Mouse (Mus musculus) ES-E14 (cell line): Measurements from ENCODE around the gene Lhfpl3. TPM values are rescaled to one million over a fixed set of nuclear protein-coding genes. Genes with fewer than 3 reads are reported as not detected.

ENCODE experiments used
- DNase-seq: peaks from one replicate; pipeline ENCODE4 v3.0.0-alpha.2; 2013; ENCODE audit warnings: low read depth, low spot score
- H3K27ac ChIP-seq: 2 replicates; pipeline ENCODE4 v1.5.1; 2012; ENCODE audit warnings: low read depth, mild to moderate bottlenecking, low read length, moderate library complexity, mixed read lengths; ENCODE audit not compliant: poor library complexity, insufficient read depth, severe bottlenecking
- H3K36me3 ChIP-seq: 2 replicates; pipeline ENCODE4 v1.6.1; 2012; ENCODE audit warnings: mild to moderate bottlenecking, low read length, moderate library complexity, mixed read lengths; ENCODE audit not compliant: control insufficient read depth, poor library complexity, insufficient read depth, severe bottlenecking
- H3K4me1 ChIP-seq, 2 experiments: fragments of 150-350 bp in 1 of 2; sonication (generic) in 1 of 2; 2 replicates each; pipeline ENCODE4 v1.6.1; 2012; ENCODE audit warnings: low read length in 2 of 2, mild to moderate bottlenecking in 1 of 2, mixed read lengths in 1 of 2; ENCODE audit not compliant: control insufficient read depth in 2 of 2, insufficient read depth in 2 of 2, poor library complexity in 1 of 2
- H3K4me3 ChIP-seq, 2 experiments: fragments of 150-350 bp in 1 of 2; sonication (generic) in 1 of 2; 2 replicates each; pipeline ENCODE4 v1.5.1; 2012; ENCODE audit warnings: low read length in 2 of 2, low read depth in 1 of 2, mild to moderate bottlenecking in 1 of 2, mixed read lengths in 1 of 2; ENCODE audit not compliant: insufficient read depth in 1 of 2, poor library complexity in 1 of 2, severe bottlenecking in 1 of 2
- H3K9ac ChIP-seq: 2 replicates; pipeline ENCODE4 v1.6.1; 2012; ENCODE audit warnings: low read depth, mild to moderate bottlenecking, low read length, mixed read lengths; ENCODE audit not compliant: poor library complexity, insufficient read depth, severe bottlenecking
- H3K9me3 ChIP-seq: fragments of 150-350 bp; sonication (generic); 2 replicates; pipeline ENCODE4 v1.6.1; 2012; ENCODE audit warnings: low read depth, mild to moderate bottlenecking, low read length; ENCODE audit not compliant: control insufficient read depth, insufficient read depth
- CHD2 ChIP-seq: IDR thresholded peaks from 2 replicates; pipeline ENCODE4 v1.6.1; 2014; ENCODE audit warnings: mild to moderate bottlenecking, low read depth, low read length, inconsistent platforms
- HCFC1 ChIP-seq: IDR thresholded peaks from 2 replicates; pipeline ENCODE4 v1.6.1; 2012; ENCODE audit warnings: low read length, inconsistent platforms, borderline replicate concordance; ENCODE audit not compliant: insufficient read depth
- MAFK ChIP-seq: IDR thresholded peaks from 2 replicates; pipeline ENCODE4 v1.6.1; 2014; ENCODE audit warnings: mild to moderate bottlenecking, low read depth, low read length, inconsistent platforms; ENCODE audit not compliant: insufficient read depth
- ZC3H11A ChIP-seq: IDR thresholded peaks from 2 replicates; pipeline ENCODE4 v1.6.1; 2012; ENCODE audit warnings: low read depth, mild to moderate bottlenecking, inconsistent platforms, low read length, borderline replicate concordance
- ZNF384 ChIP-seq: IDR thresholded peaks from 2 replicates; pipeline ENCODE4 v1.6.1; 2012; ENCODE audit warnings: low read depth, low read length, inconsistent platforms
- in situ Hi-C, 2 experiments: fragments of 600-800 bp; cut with MboI; formaldehyde crosslinking; loops; one replicate each; pipeline ENCODE4 v1.15.1; 2025; ENCODE audit warnings: low sequenced_read_pairs in 2 of 2, inconsistent platforms in 1 of 2; ENCODE audit not compliant: unreplicated experiment in 2 of 2
- total RNA-seq: library from RNA; depleted of rRNA; stranded (reverse); fragments of 300-350 nt; gene quantifications from 2 replicates; pipeline ENCODE4 v1.2.3, GENCODE M21; 2012

Gene Lhfpl3
- total RNA-seq, 1 experiment = not detected

DNA sequence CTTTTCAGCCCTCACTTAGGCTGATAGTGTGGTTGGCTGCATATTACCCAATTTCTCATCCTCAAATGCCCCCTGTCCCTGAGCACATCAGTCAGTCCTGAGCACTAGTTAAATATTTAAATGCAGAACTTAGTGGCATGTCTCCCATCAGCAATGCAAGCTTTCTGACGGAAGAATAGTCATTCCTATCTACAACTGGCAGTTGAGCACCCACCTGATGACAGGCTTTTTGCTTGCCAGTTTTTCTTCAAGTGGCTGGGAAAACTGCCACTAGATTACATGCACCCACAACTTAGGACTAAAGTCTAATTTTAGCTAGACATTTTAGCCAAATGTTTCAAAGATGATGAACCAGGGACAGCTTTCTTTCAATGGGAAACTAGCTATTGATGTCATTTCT, 260.3 kb downstream of the Lhfpl3 start:
- Histone ChIP-seq H3K9ac (no peak overlapping the region), H3K4me3 (no peak overlapping the region), H3K4me1 (no peaks in the 10 kb centered on the region), H3K9me3 (no peaks in the 10 kb centered on the region), H3K27ac (no peak overlapping the region), H3K36me3 (no peaks in the 10 kb centered on the region)
- DNase-seq = no peak
- in situ Hi-C loops = no loop called here
- TF ChIP-seq HCFC1 (no peak), MAFK (no peak)

DNA sequence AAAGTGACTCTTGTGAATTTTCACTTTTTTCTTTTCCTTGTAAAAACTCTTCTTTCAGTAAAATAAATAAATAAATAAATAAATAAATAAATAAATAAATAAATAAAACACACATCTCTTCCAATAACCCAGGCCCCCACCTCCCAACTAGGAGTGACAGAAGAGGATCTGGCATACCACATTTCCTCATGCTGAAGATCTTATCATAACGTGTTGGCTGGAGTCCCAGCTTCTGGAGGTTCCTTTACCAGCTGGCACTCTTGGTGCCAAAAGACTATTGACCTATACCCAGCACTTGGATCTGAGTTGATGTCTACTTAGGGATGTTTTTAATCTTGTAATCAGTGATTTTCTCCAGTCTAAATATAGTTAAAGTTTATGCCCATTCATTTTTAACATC, 264.6 kb downstream of the Lhfpl3 start:
- Histone ChIP-seq H3K9me3 (no peaks in the 10 kb centered on the region), H3K4me1 (no peaks in the 10 kb centered on the region), H3K9ac (no peak overlapping the region), H3K27ac (no peak overlapping the region), H3K36me3 (no peaks in the 10 kb centered on the region), H3K4me3 (no peak overlapping the region)
- no peak for TF ChIP-seq CHD2
- no peak for TF ChIP-seq ZNF384
- TF ChIP-seq HCFC1 = no peak
- no peak for TF ChIP-seq MAFK
- no peak for TF ChIP-seq ZC3H11A
- DNase-seq = no peak
- in situ Hi-C loops = no loop called here

DNA sequence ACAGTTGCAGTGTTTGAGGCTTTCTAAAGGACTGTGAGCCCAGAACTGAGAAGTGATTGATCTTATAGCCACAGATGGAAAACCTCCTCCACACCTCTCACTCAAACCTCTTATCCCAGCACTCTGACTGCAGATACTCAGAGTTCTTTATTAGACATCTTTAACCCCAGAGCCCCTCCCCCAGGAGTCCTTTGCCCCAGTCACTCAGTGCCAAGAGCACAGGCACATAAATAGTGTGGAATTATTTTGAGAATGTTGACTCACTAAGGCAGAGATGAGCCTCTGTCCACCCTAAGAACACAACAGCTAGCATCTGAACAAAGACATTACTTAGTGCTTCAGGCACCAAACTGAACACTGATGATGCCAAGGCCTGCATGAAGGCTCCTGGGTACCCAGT, 268.1 kb downstream of the Lhfpl3 start:
- TF ChIP-seq MAFK (no peak), ZC3H11A (no peak), CHD2 (no peak), ZNF384 (no peak), HCFC1 (no peak)
- Histone ChIP-seq H3K9ac (no peak overlapping the region), H3K36me3 (no peaks in the 10 kb centered on the region), H3K27ac (no peak overlapping the region), H3K4me3 (no peak overlapping the region), H3K9me3 (no peaks in the 10 kb centered on the region), H3K4me1 (no peaks in the 10 kb centered on the region)
- no peak for DNase-seq
- in situ Hi-C loops = no loop called here

DNA sequence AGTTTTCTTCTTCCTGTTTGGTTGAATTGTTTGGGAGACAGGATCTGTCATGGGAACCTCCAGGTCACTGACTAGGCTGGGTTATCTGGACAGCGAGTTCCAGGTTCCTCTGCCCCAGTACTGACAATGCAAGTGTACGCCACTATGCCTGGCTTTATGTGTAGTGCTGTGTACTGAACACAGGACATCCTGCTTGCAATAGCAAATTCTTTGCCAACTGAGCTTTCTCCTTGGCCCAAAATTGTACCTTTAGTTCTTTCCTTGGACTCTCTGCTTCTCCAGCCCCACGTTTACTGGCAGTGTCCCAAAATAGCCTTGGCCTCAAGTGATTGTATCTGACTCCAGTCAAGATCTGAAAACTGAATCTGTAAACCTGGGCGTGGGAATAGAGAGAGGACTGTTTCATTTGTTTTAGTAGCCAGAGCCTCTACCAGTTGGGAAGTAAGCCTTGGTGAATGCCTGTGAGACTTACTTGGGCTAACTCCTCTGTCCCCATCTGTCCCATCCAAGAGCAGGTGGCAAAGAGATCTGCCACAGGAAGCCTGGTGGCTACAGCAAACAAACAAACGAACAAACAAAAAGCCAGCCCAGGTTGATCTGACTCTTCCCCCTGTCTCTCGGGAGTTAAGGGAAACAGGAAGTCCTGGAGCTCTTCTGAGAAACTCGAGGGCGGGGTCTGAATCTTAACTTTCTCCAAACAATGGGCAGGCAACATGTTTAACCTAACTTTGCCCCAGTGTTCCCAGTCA, 269.9 kb downstream of the Lhfpl3 start:
- no peaks in the 10 kb centered on the region for H3K4me1 ChIP-seq
- H3K9me3 ChIP-seq = no peaks in the 10 kb centered on the region
- H3K36me3 ChIP-seq = no peaks in the 10 kb centered on the region
- H3K9ac ChIP-seq = no peak overlapping the region
- H3K4me3 ChIP-seq = no peak overlapping the region
- TF ChIP-seq MAFK (no peak), ZNF384 (no peak), CHD2 (no peak), ZC3H11A (no peak), HCFC1 (no peak)
- no peak for DNase-seq
- no peak overlapping the region for H3K27ac ChIP-seq
- in situ Hi-C loops = no loop called here
